Mouse (Mus musculus): ENCODE results near the gene Olfr350.

Gene Olfr350

GRCm38 (mm10) chr2:36846010-36846409, at the start of gene Olfr350:
Gene Olfr350, plus strand, starts transcription at chr2:36846310.
- no peak for DNase-seq

- no peak for DNase-seq
Measured at GRCm38 (mm10) chr2:36816932-36817331, 29.2 kb upstream of the Olfr350 start, which contains the start of gene Olfr3. Gene Olfr3, minus strand, starts transcription at chr2:36817032.

GRCm38 (mm10) chr2:36862560-36862959, 16.4 kb downstream of the Olfr350 start, which contains the start of gene Olfr351:
Gene Olfr351, minus strand, starts transcription at chr2:36862660.
- no peak for DNase-seq

- no peak for DNase-seq
Measured at GRCm38 (mm10) chr2:36868160-36868559, 22.1 kb downstream of the Olfr350 start, which contains the start of gene Olfr352. Gene Olfr352, plus strand, starts transcription at chr2:36868460.

GRCm38 (mm10) chr2:36892836-36893235, 46.7 kb downstream of the Olfr350 start, which contains the start of gene Olfr353:
Gene Olfr353, minus strand, starts transcription at chr2:36892936.
- no peak for DNase-seq

- peak; percentile 85 for DNase-seq
Measured at GRCm38 (mm10) chr2:36897114-36897513, 51.0 kb downstream of the Olfr350 start.
